Comparison of ENCODE assay signal across 12 mouse cellular contexts in the genomic region with DNA sequence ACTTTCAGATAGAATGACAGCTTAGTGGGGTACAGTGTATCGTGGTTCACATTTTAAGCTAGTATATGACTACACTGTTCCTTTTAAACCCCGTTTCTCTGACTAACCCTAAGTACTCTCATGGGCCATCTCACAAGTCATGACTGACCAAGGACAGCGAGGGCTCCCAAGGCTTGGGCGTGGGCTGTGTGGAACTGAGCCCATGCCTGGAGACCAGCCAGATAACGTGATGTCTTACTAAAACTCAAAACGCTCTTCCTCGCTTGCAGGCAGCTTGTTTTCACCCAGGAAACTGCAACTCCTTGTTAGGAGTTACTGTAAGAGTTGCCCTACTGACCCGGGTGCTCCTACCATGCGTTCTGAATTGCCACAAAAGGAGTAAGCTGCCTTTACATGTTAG. TPM values are rescaled to one million over a fixed set of nuclear protein-coding genes. Genes with fewer than 3 reads are reported as not detected.
A peak's percentile ranks its signal among the peaks of the same experiment; 100 is the strongest.
DNase-seq lines count a peak whose midpoint lies in the region; TF ChIP-seq lines count a peak whose summit lies in the region.
"Had no signal": no experiment of that assay in that cellular context is flagged by ENCODE, and none has a peak within 500 bp of the region (broad histone marks: within the 10 kb centered on the region; RNA-seq: fewer than 3 reads in every experiment).

No protein-coding gene starts in this region.

- H3K27ac ChIP-seq in heart, adult 2 months: no peak overlapping the region
- H3K27ac ChIP-seq: limb, embryonic 12.5 days had no signal

- no peaks in the 10 kb centered on the region for H3K79me2 ChIP-seq in heart, adult 2 months (replicated peaks; ENCODE audit: control insufficient read depth, insufficient read depth, low read length)

- no peaks in the 10 kb centered on the region for H3K4me1 ChIP-seq in heart, adult 2 months (ENCODE audit: control insufficient read depth, insufficient read depth, low read length)
- H3K4me1 ChIP-seq: limb, embryonic 12.5 days had no signal

- 75% methylated on average over 9 of the region's 9 CpGs for WGBS in heart, adult 2 months

- TF ChIP-seq CTCF in heart, adult 2 months (IDR thresholded peaks at IDR 0.05): no peak

- H3K36me3 ChIP-seq in heart, adult 2 months (ENCODE audit: control insufficient read depth, insufficient read depth, low read length): no peaks in the 10 kb centered on the region

- no peak overlapping the region for H3K4me3 ChIP-seq in heart, adult 2 months
- H3K4me3 ChIP-seq: limb, embryonic 12.5 days had no signal

- no peak for TF ChIP-seq POLR2A in heart, adult 2 months (IDR thresholded peaks at IDR 0.05; ENCODE audit: insufficient read depth, low read depth, low read length)

- intact Hi-C loops in heart, adult 2 months (cut with DNase I): no loop called here
- intact Hi-C loops in gastrocnemius, postnatal 36 days (cut with DNase I): no loop called here

- no peaks in the 10 kb centered on the region for H3K27me3 ChIP-seq in heart, adult 2 months (ENCODE audit: control insufficient read depth, insufficient read depth, low read length)
- H3K27me3 ChIP-seq: limb, embryonic 12.5 days had no signal

- no peak overlapping the region for H3K9ac ChIP-seq in heart, adult 2 months (ENCODE audit: low read depth, low read length)
- H3K9ac ChIP-seq: limb, embryonic 12.5 days had no signal

- DNase-seq in heart, adult 2 months: peak; percentile 16 to 33
- no peak for DNase-seq in heart, adult 9 months (ENCODE audit: low spot score in 2 of 2)
- DNase-seq in urinary bladder, postnatal 14 days (ENCODE audit: low spot score): peak; percentile 47
- no peak for DNase-seq in urinary bladder, adult 2 months (ENCODE audit: low spot score)
- peak; percentile 52 to 57 for DNase-seq in gastrocnemius, postnatal 36 days
- DNase-seq in thymus, postnatal 10 days (ENCODE audit: low spot score in 2 of 2): no peak
- no peak for DNase-seq in B cell, adult 2 months
- DNase-seq in layer of hippocampus, adult 11-12 months (ENCODE audit: low spot score): no peak
- DNase-seq: cerebellum, adult 11-12 months; kidney, postnatal 14 days; thymus, adult 2 months had no signal

- TF ChIP-seq EP300 in heart, adult 2 months (IDR thresholded peaks at IDR 0.05; ENCODE audit: insufficient read depth, low read depth, low read length): no peak

RNA-seq across cellular contexts. Expression of a gene that starts 32.5 kb away (rescaled TPM):
- 100 to 1,000 TPM; 187 to 211 TPM for total RNA-seq in heart, adult 2 months (2021)
- polyA plus RNA-seq in heart, adult 2 months (2012; rRNA removed): 63.6 and 111 TPM in 2 replicates
- polyA plus RNA-seq in urinary bladder, adult 2 months (2012; rRNA removed): 48.4 and 53.5 TPM in 2 replicates
- total RNA-seq in gastrocnemius, postnatal 36 days (2021): 100 to 1,000 TPM; 115 to 129 TPM

Comparison
In these comparisons a context has a peak if more than half of its experiments do, and no peak if none do; other contexts are left out.
1. DNase-seq: peak in heart, adult 2 months (2 of 2), urinary bladder, postnatal 14 days (single experiment) and gastrocnemius, postnatal 36 days (2 of 2); none in heart, adult 9 months (0 of 2), urinary bladder, adult 2 months (single experiment), thymus, postnatal 10 days (0 of 2), B cell, adult 2 months (0 of 2) and layer of hippocampus, adult 11-12 months (single experiment).